Mouse (Mus musculus) CH12.LX (cell line): ENCODE data around the gene E330009J07Rik. TPM values are rescaled to one million over a fixed set of nuclear protein-coding genes. Genes with fewer than 3 reads are reported as not detected.
A peak's percentile ranks its signal among the peaks of the same experiment; 100 is the strongest.

ENCODE experiments used
- DNase-seq: peaks from one replicate; pipeline ENCODE4 v3.0.0-alpha.2; 2013; ENCODE audit errors: extremely low read depth
- H3K27ac ChIP-seq: 2 replicates; pipeline ENCODE4 v1.5.1; 2012; ENCODE audit warnings: low read depth, mild to moderate bottlenecking, control low read depth, moderate library complexity; ENCODE audit not compliant: insufficient read depth
- H3K27me3 ChIP-seq: replicated peaks from 2 replicates; pipeline ENCODE3; 2012; ENCODE audit warnings: inconsistent platforms
- H3K36me3 ChIP-seq, 2 experiments: replicated peaks in 1 of 2; 2 replicates each; pipeline versions ENCODE3 to v1.6.1; 2012; ENCODE audit warnings: inconsistent platforms in 1 of 2, low read length in 1 of 2, mild to moderate bottlenecking in 1 of 2, mixed read lengths in 1 of 2, moderate library complexity in 1 of 2; ENCODE audit not compliant: control insufficient read depth in 1 of 2, insufficient read depth in 1 of 2
- H3K4me1 ChIP-seq, 2 experiments: 2 replicates each; pipeline ENCODE4 v1.6.1; 2012; ENCODE audit warnings: inconsistent platforms in 1 of 2, moderate library complexity in 1 of 2; ENCODE audit not compliant: insufficient read depth in 2 of 2, control insufficient read depth in 1 of 2
- H3K4me2 ChIP-seq: 2 replicates; pipeline ENCODE4 v1.6.1; 2012; ENCODE audit warnings: low read depth, mild to moderate bottlenecking, control low read depth; ENCODE audit not compliant: poor library complexity, insufficient read depth, severe bottlenecking
- H3K4me3 ChIP-seq, 3 experiments: fragments of 150-350 bp in 1 of 3; sonication (generic) in 1 of 3; replicated peaks in 1 of 3; 2 replicates each; pipeline versions ENCODE3 to v1.5.1; 2011 to 2012; ENCODE audit warnings: low read depth in 2 of 3, low read length in 2 of 3, mild to moderate bottlenecking in 2 of 3, moderate library complexity in 2 of 3, control low read depth in 1 of 3, improper control_type of control experiment in 1 of 3, inconsistent platforms in 1 of 3, mixed read lengths in 1 of 3; ENCODE audit not compliant: poor library complexity in 1 of 3
- H3K79me2 ChIP-seq: replicated peaks from 2 replicates; pipeline ENCODE4 v1.6.1; 2012; ENCODE audit warnings: mild to moderate bottlenecking, moderate library complexity; ENCODE audit not compliant: control insufficient read depth, poor library complexity, insufficient read depth, severe bottlenecking; ENCODE audit errors: extremely low read depth
- H3K9ac ChIP-seq: 2 replicates; pipeline ENCODE4 v1.6.1; 2012; ENCODE audit warnings: low read depth, mild to moderate bottlenecking, control low read depth, moderate library complexity; ENCODE audit not compliant: insufficient read depth
- H3K9me3 ChIP-seq: replicated peaks from 2 replicates; pipeline ENCODE3; 2012; ENCODE audit warnings: low read length, inconsistent platforms, mixed read lengths
- CHD2 ChIP-seq: IDR thresholded peaks from 2 replicates; pipeline ENCODE4 v1.6.1; 2011; ENCODE audit warnings: low read length, improper control_type of control experiment
- CTCF ChIP-seq, 2 experiments: IDR thresholded peaks in 1 of 2; conservative IDR thresholded peaks in 1 of 2; 2 replicates each; pipeline ENCODE4 v1.5.1; 2011 to 2012; ENCODE audit warnings: low read depth in 2 of 2, low read length in 2 of 2, improper control_type of control experiment in 1 of 2, inconsistent platforms in 1 of 2, mild to moderate bottlenecking in 1 of 2, moderate library complexity in 1 of 2
- E2F4 ChIP-seq: IDR thresholded peaks from 2 replicates; pipeline ENCODE4 v1.6.1; 2011; ENCODE audit warnings: low read depth, low read length, improper control_type of control experiment; ENCODE audit not compliant: insufficient replicate concordance
- ELF1 ChIP-seq: IDR thresholded peaks from 2 replicates; pipeline ENCODE4 v1.6.1; 2014; ENCODE audit warnings: low read depth, mild to moderate bottlenecking, inconsistent platforms, low read length, improper control_type of control experiment
- ETS1 ChIP-seq: conservative IDR thresholded peaks from 2 replicates; pipeline ENCODE4 v1.6.1; 2012; ENCODE audit warnings: low read depth, mild to moderate bottlenecking, inconsistent platforms, low read length, improper control_type of control experiment, moderate library complexity
- GABPA ChIP-seq: IDR thresholded peaks from 2 replicates; pipeline ENCODE4 v1.6.1; 2012; ENCODE audit warnings: low read depth, low read length, improper control_type of control experiment, inconsistent platforms; ENCODE audit not compliant: insufficient replicate concordance
- HCFC1 ChIP-seq: IDR thresholded peaks from 2 replicates; pipeline ENCODE4 v1.6.1; 2012; ENCODE audit warnings: low read depth, mild to moderate bottlenecking, inconsistent platforms, low read length, improper control_type of control experiment
- IRF4 ChIP-seq: IDR thresholded peaks from 2 replicates; pipeline ENCODE4 v1.6.1; 2014; ENCODE audit warnings: low read depth, mild to moderate bottlenecking, inconsistent platforms, low read length, improper control_type of control experiment
- JUN ChIP-seq: IDR thresholded peaks from 2 replicates; pipeline ENCODE4 v1.6.1; 2011; ENCODE audit warnings: low read depth, mild to moderate bottlenecking, low read length, improper control_type of control experiment, moderate library complexity; ENCODE audit not compliant: insufficient read depth
- MAFK ChIP-seq: IDR thresholded peaks from 2 replicates; pipeline ENCODE4 v1.6.1; 2011; ENCODE audit warnings: low read length, improper control_type of control experiment; ENCODE audit not compliant: insufficient replicate concordance
- MAX ChIP-seq: IDR thresholded peaks from 2 replicates; pipeline ENCODE4 v1.6.1; 2011; ENCODE audit warnings: low read length, improper control_type of control experiment
- MAZ ChIP-seq: IDR thresholded peaks from 2 replicates; pipeline ENCODE4 v1.6.1; 2012; ENCODE audit warnings: low read depth, mild to moderate bottlenecking, inconsistent platforms, low read length, improper control_type of control experiment, moderate library complexity
- MEF2A ChIP-seq: IDR thresholded peaks from 2 replicates; pipeline ENCODE4 v1.6.1; 2014; ENCODE audit warnings: low read depth, mild to moderate bottlenecking, inconsistent platforms, low read length, improper control_type of control experiment, borderline replicate concordance
- NRF1 ChIP-seq: IDR thresholded peaks from 2 replicates; pipeline ENCODE4 v1.6.1; 2014; ENCODE audit warnings: low read depth, mild to moderate bottlenecking, inconsistent platforms, low read length, improper control_type of control experiment, moderate library complexity
- PAX5 ChIP-seq: IDR thresholded peaks from 2 replicates; pipeline ENCODE4 v1.6.1; 2012; ENCODE audit warnings: low read length, inconsistent platforms, mixed read lengths
- RAD21 ChIP-seq: IDR thresholded peaks from 2 replicates; pipeline ENCODE4 v1.6.1; 2011; ENCODE audit warnings: low read depth, mild to moderate bottlenecking, low read length, improper control_type of control experiment, moderate library complexity
- SIN3A ChIP-seq: IDR thresholded peaks from 2 replicates; pipeline ENCODE4 v1.6.1; 2012; ENCODE audit warnings: low read length, improper control_type of control experiment, inconsistent platforms
- SMC3 ChIP-seq: IDR thresholded peaks from 2 replicates; pipeline ENCODE4 v1.6.1; 2011; ENCODE audit warnings: low read depth, low read length, improper control_type of control experiment
- TBP ChIP-seq: conservative IDR thresholded peaks from 2 replicates; pipeline ENCODE4 v1.6.1; 2011; ENCODE audit warnings: low read depth, low read length, improper control_type of control experiment
- USF1 ChIP-seq: IDR thresholded peaks from 2 replicates; pipeline ENCODE4 v1.6.1; 2014; ENCODE audit warnings: low read depth, mild to moderate bottlenecking, inconsistent platforms, low read length, improper control_type of control experiment
- USF2 ChIP-seq: conservative IDR thresholded peaks from 2 replicates; pipeline ENCODE4 v1.6.1; 2011; ENCODE audit warnings: low read depth, low read length, improper control_type of control experiment
- ZC3H11A ChIP-seq: IDR thresholded peaks from 2 replicates; pipeline ENCODE4 v1.6.1; 2012; ENCODE audit warnings: low read depth, mild to moderate bottlenecking, inconsistent platforms, low read length, improper control_type of control experiment
- ZKSCAN1 ChIP-seq: IDR thresholded peaks from 2 replicates; pipeline ENCODE4 v1.6.1; 2012; ENCODE audit warnings: low read depth, inconsistent platforms, low read length, improper control_type of control experiment, borderline replicate concordance
- dilution Hi-C: fragments of 300-500 bp; cut with MboI; formaldehyde crosslinking; loops from 2 replicates; pipeline ENCODE4 v1.14.3; 2020; ENCODE audit warnings: low sequenced_read_pairs; ENCODE audit not compliant: extremely low pct_unique_long_range_greater_than_20kb, extremely low pct_ligation_motif_present
- in situ Hi-C: fragments of 300-500 bp; cut with MboI; formaldehyde crosslinking; loops from 3 replicates; pipeline ENCODE4 v1.14.3; 2019; ENCODE audit warnings: low sequenced_read_pairs, low pct_ligation_motif_present, low pct_unique_long_range_greater_than_20kb, mixed read lengths
- polyA plus RNA-seq: library from polyadenylated mRNA; unstranded; fragments of >175 nt; gene quantifications from 2 replicates; pipeline ENCODE4 v1.2.1, GENCODE M21; 2012; ENCODE audit warnings: low read depth; ENCODE audit not compliant: insufficient read length
- total RNA-seq, 2 experiments: library from RNA; depleted of rRNA; stranded (reverse); fragments of 300-350 nt in 1 of 2; fragments of >200 nt in 1 of 2; gene quantifications; 2 replicates each; pipeline ENCODE4 v1.2.3; 2012 to 2014

The E330009J07Rik gene
- total and polyA plus RNA-seq, 3 experiments: 12.3 to 21.6 (median 13.1) TPM

- H3K36me3 ChIP-seq: no peaks in the 10 kb centered on the region
- H3K79me2 ChIP-seq: no peaks in the 10 kb centered on the region
- TF ChIP-seq E2F4 (no peak), RAD21 (peak; percentile 42), ZKSCAN1 (no peak), ELF1 (no peak), SIN3A (no peak), CTCF (conservative IDR thresholded peaks at IDR 0.05 in 1 of 2, IDR thresholded peaks at IDR 0.05 in 1 of 2; ENCODE audit: low read depth in 2 of 2, low read length in 2 of 2) (peak; percentile 18 to 53; a peak in 2 of 4 replicates), ZC3H11A (no peak), PAX5 (no peak), SMC3 (peak; percentile 28; the same call in 1 of the 2 replicates), MAFK (no peak), MAZ (no peak), ETS1 (no peak), NRF1 (no peak)
- no peak overlapping the region for H3K9ac ChIP-seq
- in situ Hi-C loops: no loop called here
- DNase-seq: no peak
- no peak overlapping the region for H3K4me2 ChIP-seq
- no peak overlapping the region for H3K27ac ChIP-seq
- no peak overlapping the region for H3K4me3 ChIP-seq
- peaks cover 15% of the 10 kb centered on the region for H3K27me3 ChIP-seq
- dilution Hi-C loops: no loop called here
- H3K4me1 ChIP-seq: no peaks in the 10 kb centered on the region
- no peaks in the 10 kb centered on the region for H3K9me3 ChIP-seq
Measured at GRCm38 (mm10) chr6:40441755-40442154, 5.8 kb upstream of the E330009J07Rik start.

GRCm38 (mm10) chr6:40441276-40441675, 5.3 kb upstream of the E330009J07Rik start:
- H3K4me1 ChIP-seq: peaks cover 0 to 1% of the 10 kb centered on the region in 2 experiments; a peak in 1 of 4 replicates
- TF ChIP-seq TBP (no peak), IRF4 (no peak), NRF1 (no peak), ETS1 (no peak), GABPA (no peak), USF1 (no peak), USF2 (no peak), MAX (no peak), RAD21 (no peak; the same call in 1 of the 2 replicates), JUN (no peak), MEF2A (no peak), HCFC1 (no peak), ELF1 (no peak), E2F4 (no peak), CHD2 (no peak), MAZ (no peak)
- no peaks in the 10 kb centered on the region for H3K36me3 ChIP-seq
- H3K4me3 ChIP-seq: no peak overlapping the region
- H3K79me2 ChIP-seq: no peaks in the 10 kb centered on the region
- no peaks in the 10 kb centered on the region for H3K9me3 ChIP-seq
- no peak overlapping the region for H3K9ac ChIP-seq
- dilution Hi-C loops: no loop called here
- H3K4me2 ChIP-seq: no peak overlapping the region
- in situ Hi-C loops: no loop called here
- H3K27me3 ChIP-seq: peaks cover 12% of the 10 kb centered on the region
- no peak for DNase-seq
- no peak overlapping the region for H3K27ac ChIP-seq
